Mouse (Mus musculus): Measurements from ENCODE around the gene Irak2. TPM values are rescaled to one million over a fixed set of nuclear protein-coding genes. Genes with fewer than 3 reads are reported as not detected.
A peak's percentile ranks its signal among the peaks of the same experiment; 100 is the strongest.

Gene Irak2
- polyA plus RNA-seq, 1 experiment from 2014 or later: 19.8 TPM

GRCm38 (mm10) chr6:113624989-113625770 lies 13.1 kb upstream of the Irak2 start:
- no peak overlapping the region for H3K27ac ChIP-seq (ENCODE audit: low read length)
- H3K4me2 ChIP-seq (ENCODE audit: low read depth, low read length): peak overlapping the region; percentile 58
- H3K27me3 ChIP-seq (replicated peaks; ENCODE audit: control insufficient read depth, insufficient read depth, low read length): no peaks in the 10 kb centered on the region
- peaks cover 5% of the 10 kb centered on the region for H3K36me3 ChIP-seq (ENCODE audit: control insufficient read depth, insufficient read depth, low read length)
- H3K9me3 ChIP-seq (ENCODE audit: control insufficient read depth, low read length): no peaks in the 10 kb centered on the region
- H3K4me1 ChIP-seq (ENCODE audit: control insufficient read depth, insufficient read depth, low read length): peaks cover 11% of the 10 kb centered on the region
- ATAC-seq: no peak
- 39% methylated on average over 5 of the region's 5 CpGs for WGBS
- H3K4me3 ChIP-seq (ENCODE audit: low read length): peak overlapping the region; percentile 73
- peak overlapping the region; percentile 79 for H3K9ac ChIP-seq (ENCODE audit: low read depth, low read length)

- Histone ChIP-seq H3K36me3 (ENCODE audit: control insufficient read depth, insufficient read depth, low read length) (peaks cover 10% of the 10 kb centered on the region), H3K9me3 (ENCODE audit: control insufficient read depth, low read length) (no peaks in the 10 kb centered on the region), H3K4me1 (ENCODE audit: control insufficient read depth, insufficient read depth, low read length) (peaks cover 1% of the 10 kb centered on the region), H3K27ac (ENCODE audit: low read length) (no peak overlapping the region), H3K9ac (ENCODE audit: low read depth, low read length) (no peak overlapping the region), H3K4me3 (ENCODE audit: low read length) (no peak overlapping the region), H3K4me2 (ENCODE audit: low read depth, low read length) (no peak overlapping the region), H3K27me3 (replicated peaks; ENCODE audit: control insufficient read depth, insufficient read depth, low read length) (no peaks in the 10 kb centered on the region)
- ATAC-seq: no peak
- 83% methylated on average over 5 of the region's 5 CpGs for WGBS
Observed at GRCm38 (mm10) chr6:113630322-113630721, 7.9 kb upstream of the Irak2 start.

- Histone ChIP-seq H3K9me3 (ENCODE audit: control insufficient read depth, low read length) (no peaks in the 10 kb centered on the region), H3K27me3 (replicated peaks; ENCODE audit: control insufficient read depth, insufficient read depth, low read length) (no peaks in the 10 kb centered on the region), H3K36me3 (ENCODE audit: control insufficient read depth, insufficient read depth, low read length) (peaks cover 10% of the 10 kb centered on the region), H3K27ac (ENCODE audit: low read length) (no peak overlapping the region), H3K4me2 (ENCODE audit: low read depth, low read length) (no peak overlapping the region), H3K4me1 (ENCODE audit: control insufficient read depth, insufficient read depth, low read length) (no peaks in the 10 kb centered on the region), H3K4me3 (ENCODE audit: low read length) (no peak overlapping the region), H3K9ac (ENCODE audit: low read depth, low read length) (no peak overlapping the region)
- no peak for ATAC-seq
- 91% methylated on average over 4 of the region's 4 CpGs for WGBS
Observed at GRCm38 (mm10) chr6:113632863-113633262, 5.4 kb upstream of the Irak2 start.

GRCm38 (mm10) chr6:113639201-113639600 lies 934 bp downstream of the Irak2 start:
- WGBS: 64% methylated on average over 4 of the region's 4 CpGs
- Histone ChIP-seq H3K36me3 (ENCODE audit: control insufficient read depth, insufficient read depth, low read length) (no peaks in the 10 kb centered on the region), H3K4me1 (ENCODE audit: control insufficient read depth, insufficient read depth, low read length) (no peaks in the 10 kb centered on the region), H3K4me2 (ENCODE audit: low read depth, low read length) (peak overlapping the region; percentile 67), H3K9ac (ENCODE audit: low read depth, low read length) (0 out of 2 replicates have a peak overlapping the region, but pooled peaks have one; percentile 76), H3K9me3 (ENCODE audit: control insufficient read depth, low read length) (no peaks in the 10 kb centered on the region), H3K27ac (ENCODE audit: low read length) (no peak overlapping the region; the same call in 1 of the 2 replicates), H3K27me3 (replicated peaks; ENCODE audit: control insufficient read depth, insufficient read depth, low read length) (no peaks in the 10 kb centered on the region), H3K4me3 (ENCODE audit: low read length) (peak overlapping the region; percentile 63)
- ATAC-seq: peak; percentile 41; the same call in 1 of the 2 replicates

- 84% methylated on average over 8 of the region's 8 CpGs for WGBS
- Histone ChIP-seq H3K4me2 (ENCODE audit: low read depth, low read length) (no peak overlapping the region), H3K4me1 (ENCODE audit: control insufficient read depth, insufficient read depth, low read length) (peaks cover 3% of the 10 kb centered on the region; the same call in 1 of the 2 replicates), H3K27ac (ENCODE audit: low read length) (no peak overlapping the region), H3K27me3 (replicated peaks; ENCODE audit: control insufficient read depth, insufficient read depth, low read length) (no peaks in the 10 kb centered on the region), H3K9ac (ENCODE audit: low read depth, low read length) (no peak overlapping the region), H3K9me3 (ENCODE audit: control insufficient read depth, low read length) (no peaks in the 10 kb centered on the region), H3K36me3 (ENCODE audit: control insufficient read depth, insufficient read depth, low read length) (no peaks in the 10 kb centered on the region), H3K4me3 (ENCODE audit: low read length) (no peak overlapping the region)
- ATAC-seq: no peak
Observed at GRCm38 (mm10) chr6:113642605-113643004, 4.3 kb downstream of the Irak2 start.

GRCm38 (mm10) chr6:113643021-113643420 lies 4.8 kb downstream of the Irak2 start:
- Histone ChIP-seq H3K9ac (ENCODE audit: low read depth, low read length) (no peak overlapping the region), H3K27me3 (replicated peaks; ENCODE audit: control insufficient read depth, insufficient read depth, low read length) (no peaks in the 10 kb centered on the region), H3K4me2 (ENCODE audit: low read depth, low read length) (no peak overlapping the region), H3K4me3 (ENCODE audit: low read length) (no peak overlapping the region), H3K36me3 (ENCODE audit: control insufficient read depth, insufficient read depth, low read length) (no peaks in the 10 kb centered on the region; the same call in 1 of the 2 replicates), H3K27ac (ENCODE audit: low read length) (no peak overlapping the region), H3K9me3 (ENCODE audit: control insufficient read depth, low read length) (no peaks in the 10 kb centered on the region), H3K4me1 (ENCODE audit: control insufficient read depth, insufficient read depth, low read length) (peaks cover 3% of the 10 kb centered on the region; the same call in 1 of the 2 replicates)
- ATAC-seq: no peak
- 70% methylated on average over 4 of the region's 4 CpGs for WGBS

GRCm38 (mm10) chr6:113643967-113644366 lies 5.7 kb downstream of the Irak2 start:
- H3K4me2 ChIP-seq (ENCODE audit: low read depth, low read length): no peak overlapping the region
- WGBS: 86% methylated on average over 2 of the region's 2 CpGs
- ATAC-seq: no peak
- H3K9me3 ChIP-seq (ENCODE audit: control insufficient read depth, low read length): no peaks in the 10 kb centered on the region
- no peak overlapping the region for H3K4me3 ChIP-seq (ENCODE audit: low read length)
- H3K9ac ChIP-seq (ENCODE audit: low read depth, low read length): no peak overlapping the region
- H3K36me3 ChIP-seq (ENCODE audit: control insufficient read depth, insufficient read depth, low read length): no peaks in the 10 kb centered on the region; the same call in 1 of the 2 replicates
- H3K4me1 ChIP-seq (ENCODE audit: control insufficient read depth, insufficient read depth, low read length): peaks cover 3% of the 10 kb centered on the region; the same call in 1 of the 2 replicates
- no peaks in the 10 kb centered on the region for H3K27me3 ChIP-seq (replicated peaks; ENCODE audit: control insufficient read depth, insufficient read depth, low read length)
- H3K27ac ChIP-seq (ENCODE audit: low read length): no peak overlapping the region; the same call in 1 of the 2 replicates

GRCm38 (mm10) chr6:113644808-113645207 lies 6.5 kb downstream of the Irak2 start:
- no peak overlapping the region for H3K9ac ChIP-seq (ENCODE audit: low read depth, low read length)
- H3K27ac ChIP-seq (ENCODE audit: low read length): peak overlapping the region; percentile 6
- H3K27me3 ChIP-seq (replicated peaks; ENCODE audit: control insufficient read depth, insufficient read depth, low read length): no peaks in the 10 kb centered on the region
- H3K9me3 ChIP-seq (ENCODE audit: control insufficient read depth, low read length): no peaks in the 10 kb centered on the region
- no peak overlapping the region for H3K4me2 ChIP-seq (ENCODE audit: low read depth, low read length)
- peaks cover 3% of the 10 kb centered on the region; the same call in 1 of the 2 replicates for H3K4me1 ChIP-seq (ENCODE audit: control insufficient read depth, insufficient read depth, low read length)
- H3K36me3 ChIP-seq (ENCODE audit: control insufficient read depth, insufficient read depth, low read length): no peaks in the 10 kb centered on the region; the same call in 1 of the 2 replicates
- no peak for ATAC-seq
- 69% methylated on average over 8 of the region's 8 CpGs for WGBS
- H3K4me3 ChIP-seq (ENCODE audit: low read length): no peak overlapping the region

- 78% methylated on average over 7 of the region's 7 CpGs for WGBS
- Histone ChIP-seq H3K4me1 (ENCODE audit: control insufficient read depth, insufficient read depth, low read length) (peaks cover 8% of the 10 kb centered on the region; the same call in 1 of the 2 replicates), H3K36me3 (ENCODE audit: control insufficient read depth, insufficient read depth, low read length) (no peaks in the 10 kb centered on the region; the same call in 1 of the 2 replicates), H3K4me2 (ENCODE audit: low read depth, low read length) (no peak overlapping the region), H3K27ac (ENCODE audit: low read length) (no peak overlapping the region), H3K9ac (ENCODE audit: low read depth, low read length) (no peak overlapping the region), H3K9me3 (ENCODE audit: control insufficient read depth, low read length) (no peaks in the 10 kb centered on the region), H3K27me3 (replicated peaks; ENCODE audit: control insufficient read depth, insufficient read depth, low read length) (no peaks in the 10 kb centered on the region), H3K4me3 (ENCODE audit: low read length) (no peak overlapping the region)
- no peak for ATAC-seq
Observed at GRCm38 (mm10) chr6:113649346-113650196, 11.3 kb downstream of the Irak2 start.
